Mouse (Mus musculus) MEL (cell line): Measurements from ENCODE around the gene Cdkl2. TPM values are rescaled to one million over a fixed set of nuclear protein-coding genes. Genes with fewer than 3 reads are reported as not detected.

ENCODE experiments used
- DNase-seq: peaks from one replicate; pipeline ENCODE4 v3.0.0; 2011; ENCODE audit warnings: low read depth, low spot score
- H3K27ac ChIP-seq: 2 replicates; pipeline ENCODE4 v1.5.1; 2012; ENCODE audit warnings: low read depth, mild to moderate bottlenecking, control low read depth, low read length, moderate library complexity; ENCODE audit not compliant: control insufficient read depth
- H3K27me3 ChIP-seq, 2 experiments: fragments of 150-350 bp in 1 of 2; sonication (generic) in 1 of 2; 2 replicates each; pipeline ENCODE4 v1.6.1; 2012; ENCODE audit warnings: low read length in 2 of 2, mild to moderate bottlenecking in 2 of 2, improper control_type of control experiment in 1 of 2, moderate library complexity in 1 of 2; ENCODE audit not compliant: insufficient read depth in 2 of 2, control insufficient read depth in 1 of 2
- H3K36me3 ChIP-seq, 2 experiments: 2 replicates each; pipeline ENCODE4 v1.6.1; 2012 to 2014; ENCODE audit warnings: low read length in 2 of 2, improper control_type of control experiment in 1 of 2, inconsistent platforms in 1 of 2, mild to moderate bottlenecking in 1 of 2; ENCODE audit not compliant: insufficient read depth in 2 of 2, control insufficient read depth in 1 of 2
- H3K4me1 ChIP-seq, 2 experiments: fragments of 150-350 bp in 1 of 2; sonication (generic) in 1 of 2; 2 replicates each; pipeline ENCODE4 v1.6.1; 2012; ENCODE audit warnings: low read length in 2 of 2, improper control_type of control experiment in 1 of 2, mild to moderate bottlenecking in 1 of 2; ENCODE audit not compliant: insufficient read depth in 2 of 2, control insufficient read depth in 1 of 2
- H3K4me3 ChIP-seq, 2 experiments: fragments of 150-350 bp in 1 of 2; sonication (generic) in 1 of 2; 2 replicates each; pipeline ENCODE4 v1.5.1; 2012; ENCODE audit warnings: low read depth in 2 of 2, low read length in 2 of 2, mild to moderate bottlenecking in 2 of 2, moderate library complexity in 2 of 2, control low read depth in 1 of 2, improper control_type of control experiment in 1 of 2; ENCODE audit not compliant: control insufficient read depth in 1 of 2, insufficient read depth in 1 of 2
- H3K79me2 ChIP-seq: 2 replicates; pipeline ENCODE4 v1.6.1; 2012; ENCODE audit warnings: mild to moderate bottlenecking, low read length, moderate library complexity; ENCODE audit not compliant: control insufficient read depth, poor library complexity, insufficient read depth
- H3K9ac ChIP-seq: 2 replicates; pipeline ENCODE4 v1.6.1; 2012; ENCODE audit warnings: low read depth, mild to moderate bottlenecking, control low read depth, low read length, moderate library complexity; ENCODE audit not compliant: control insufficient read depth, poor library complexity, severe bottlenecking
- H3K9me3 ChIP-seq: fragments of 150-350 bp; sonication (generic); replicated peaks from 2 replicates; pipeline ENCODE4 v1.6.1; 2012; ENCODE audit warnings: mild to moderate bottlenecking, low read length, improper control_type of control experiment, moderate library complexity; ENCODE audit not compliant: insufficient read depth
- CHD1 ChIP-seq: IDR thresholded peaks from 2 replicates; pipeline ENCODE4 v1.6.1; 2012; ENCODE audit warnings: low read depth, mild to moderate bottlenecking, inconsistent platforms, low read length, improper control_type of control experiment
- CHD2 ChIP-seq: IDR thresholded peaks from 2 replicates; pipeline ENCODE4 v1.6.1; 2011; ENCODE audit warnings: low read length, improper control_type of control experiment
- CTCF ChIP-seq, 3 experiments: IDR thresholded peaks in 2 of 3; conservative IDR thresholded peaks in 1 of 3; 2 replicates each; pipeline ENCODE4 v1.5.1; 2011 to 2012; ENCODE audit warnings: low read length in 3 of 3, low read depth in 2 of 3, mild to moderate bottlenecking in 2 of 3, improper control_type of control experiment in 1 of 3, inconsistent platforms in 1 of 3, mixed read lengths in 1 of 3, moderate library complexity in 1 of 3; ENCODE audit not compliant: control insufficient read depth in 1 of 3, insufficient read depth in 1 of 3, poor library complexity in 1 of 3, severe bottlenecking in 1 of 3
- ETS1 ChIP-seq: IDR thresholded peaks from 2 replicates; pipeline ENCODE4 v1.6.1; 2012; ENCODE audit warnings: low read depth, mild to moderate bottlenecking, inconsistent platforms, low read length, improper control_type of control experiment, moderate library complexity
- GATA1 ChIP-seq: IDR thresholded peaks from 2 replicates; pipeline ENCODE4 v1.6.1; 2011; ENCODE audit warnings: low read depth, low read length, improper control_type of control experiment
- KAT2A ChIP-seq: conservative IDR thresholded peaks from 2 replicates; pipeline ENCODE4 v1.6.1; 2012; ENCODE audit warnings: low read depth, low read length, improper control_type of control experiment, inconsistent platforms
- MAX ChIP-seq: IDR thresholded peaks from 2 replicates; pipeline ENCODE4 v1.6.1; 2011; ENCODE audit warnings: low read length, improper control_type of control experiment
- MAZ ChIP-seq: IDR thresholded peaks from 2 replicates; pipeline ENCODE4 v1.6.1; 2012; ENCODE audit warnings: low read depth, mild to moderate bottlenecking, inconsistent platforms, low read length, improper control_type of control experiment
- MYC ChIP-seq: IDR thresholded peaks from 2 replicates; pipeline ENCODE4 v1.6.1; 2011; ENCODE audit warnings: low read depth, mild to moderate bottlenecking, low read length, improper control_type of control experiment, moderate library complexity
- NELFE ChIP-seq: IDR thresholded peaks from 2 replicates; pipeline ENCODE4 v1.6.1; 2011; ENCODE audit warnings: low read depth, low read length, improper control_type of control experiment
- POLR2AphosphoS2 ChIP-seq: IDR thresholded peaks from 2 replicates; pipeline ENCODE4 v1.6.1; 2011; ENCODE audit warnings: low read length, improper control_type of control experiment
- SIN3A ChIP-seq: IDR thresholded peaks from 2 replicates; pipeline ENCODE4 v1.6.1; 2012; ENCODE audit warnings: low read length, improper control_type of control experiment, inconsistent platforms
- UBTF ChIP-seq: IDR thresholded peaks from 2 replicates; pipeline ENCODE4 v1.6.1; 2012; ENCODE audit warnings: low read depth, mild to moderate bottlenecking, inconsistent platforms, low read length, improper control_type of control experiment, moderate library complexity, borderline replicate concordance; ENCODE audit not compliant: insufficient read depth
- USF1 ChIP-seq: IDR thresholded peaks from 2 replicates; pipeline ENCODE4 v1.6.1; 2014; ENCODE audit warnings: low read depth, mild to moderate bottlenecking, inconsistent platforms, low read length, improper control_type of control experiment, moderate library complexity
- ZKSCAN1 ChIP-seq: IDR thresholded peaks from 2 replicates; pipeline ENCODE4 v1.6.1; 2012; ENCODE audit warnings: low read depth, mild to moderate bottlenecking, inconsistent platforms, low read length, improper control_type of control experiment, moderate library complexity
- ZMIZ1 ChIP-seq: IDR thresholded peaks from 2 replicates; pipeline ENCODE4 v1.6.1; 2012; ENCODE audit warnings: low read depth, mild to moderate bottlenecking, inconsistent platforms, low read length, improper control_type of control experiment, moderate library complexity
- polyA plus RNA-seq, 2 experiments: library from polyadenylated mRNA; stranded (reverse) in 1 of 2; unstranded in 1 of 2; fragments of >175 nt in 1 of 2; fragments of >200 nt in 1 of 2; gene quantifications; 2 replicates each; pipeline versions ENCODE4 v1.2.1 to v1.2.4; 2012; ENCODE audit warnings: low replicate concordance in 2 of 2, low read depth in 1 of 2; ENCODE audit not compliant: insufficient read length in 2 of 2, insufficient read depth in 1 of 2, missing spikeins in 1 of 2
- total RNA-seq: library from RNA; depleted of rRNA; stranded (reverse); fragments of 300-350 nt; gene quantifications from 2 replicates; pipeline ENCODE4 v1.2.3, GENCODE M21; 2012

Cdkl2 gene
- total and polyA plus RNA-seq, 3 experiments = 0.08 to 0.53 TPM; not detected in 1

DNA sequence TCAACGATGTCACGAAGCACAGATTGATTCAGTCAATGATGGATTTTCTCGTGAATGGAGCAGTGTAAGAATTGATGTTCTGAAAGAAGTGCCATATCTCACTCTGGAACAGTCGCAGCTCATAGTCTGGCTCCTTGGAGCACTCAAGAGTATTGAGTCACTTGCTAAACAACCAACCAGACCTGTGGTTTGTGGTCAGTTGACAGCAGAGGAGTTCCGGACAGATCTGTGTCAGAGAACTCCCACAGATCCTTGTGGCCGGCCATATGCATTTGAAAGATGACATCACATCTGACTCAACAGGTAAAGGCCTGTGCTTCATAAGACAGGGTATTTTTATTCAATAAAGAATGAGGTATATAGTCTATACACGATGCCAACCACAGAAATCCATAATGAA, 69.7 kb downstream of the Cdkl2 start:
- H3K4me3 ChIP-seq = no peak overlapping the region
- no peaks in the 10 kb centered on the region for H3K79me2 ChIP-seq
- H3K9me3 ChIP-seq = no peaks in the 10 kb centered on the region
- TF ChIP-seq MAX (no peak), USF1 (no peak), POLR2AphosphoS2 (no peak), MAZ (no peak), NELFE (no peak), ZKSCAN1 (no peak)
- DNase-seq = no peak
- H3K4me1 ChIP-seq = no peaks in the 10 kb centered on the region
- no peaks in the 10 kb centered on the region for H3K27me3 ChIP-seq
- no peak overlapping the region for H3K27ac ChIP-seq
- no peak overlapping the region for H3K9ac ChIP-seq
- no peaks in the 10 kb centered on the region for H3K36me3 ChIP-seq

GRCm38 (mm10) chr5:91972046-91972445, 71.6 kb downstream of the Cdkl2 start:
- DNase-seq = no peak
- Histone ChIP-seq H3K9me3 (no peaks in the 10 kb centered on the region), H3K27me3 (no peaks in the 10 kb centered on the region), H3K36me3 (no peaks in the 10 kb centered on the region), H3K27ac (no peak overlapping the region), H3K9ac (no peak overlapping the region), H3K4me1 (no peaks in the 10 kb centered on the region), H3K79me2 (no peaks in the 10 kb centered on the region), H3K4me3 (no peak overlapping the region)
- TF ChIP-seq CHD2 (no peak), ETS1 (no peak), ZKSCAN1 (no peak), SIN3A (no peak), MYC (no peak), KAT2A (no peak), GATA1 (no peak), POLR2AphosphoS2 (no peak), UBTF (no peak), CTCF (IDR thresholded peaks at IDR 0.05 in 2 of 3, conservative IDR thresholded peaks at IDR 0.05 in 1 of 3; ENCODE audit: control insufficient read depth in 1 of 3, insufficient read depth in 1 of 3, low read depth in 2 of 3, low read length in 3 of 3, poor library complexity in 1 of 3, severe bottlenecking in 1 of 3) (no peak), ZMIZ1 (no peak), CHD1 (no peak)
